Mouse (Mus musculus) WW6 (cell line): ENCODE results near the gene Fcer2a.
A peak's percentile ranks its signal among the peaks of the same experiment; 100 is the strongest.

Source experiments
- DNase-seq: peaks from one replicate; pipeline ENCODE4 v3.0.0-alpha.2; 2013; ENCODE audit warnings: low read depth, low spot score

Gene Fcer2a

GRCm38 (mm10) chr8:3676131-3676992 is 17.6 kb downstream of the Fcer2a start, which contains the start of gene Trappc5:
Trappc5 (plus strand) TSS chr8:3676299.
- peak; percentile 87 for DNase-seq

GRCm38 (mm10) chr8:3674671-3675070 is 19.3 kb downstream of the Fcer2a start:
- no peak for DNase-seq

- peak; percentile 83 for DNase-seq
These were observed 21.9 kb downstream of the Fcer2a start, which contains the start of gene Fcor for GRCm38 (mm10) chr8:3671980-3672491. Fcor (minus strand) TSS chr8:3672362.

- no peak for DNase-seq
These were observed 23.6 kb downstream of the Fcer2a start for GRCm38 (mm10) chr8:3670388-3670787.

- no peak for DNase-seq
These were observed 28.5 kb downstream of the Fcer2a start, which contains the start of gene Mcemp1 for GRCm38 (mm10) chr8:3665507-3665906. Mcemp1 (plus strand) TSS chr8:3665754.

- no peak for DNase-seq
These were observed 29.6 kb downstream of the Fcer2a start for GRCm38 (mm10) chr8:3664405-3664804.

- no peak for DNase-seq
These were observed 33.1 kb downstream of the Fcer2a start for GRCm38 (mm10) chr8:3660889-3661288.

GRCm38 (mm10) chr8:3656725-3657381 is 37.1 kb downstream of the Fcer2a start:
- no peak for DNase-seq

GRCm38 (mm10) chr8:3655526-3655925 is 38.4 kb downstream of the Fcer2a start, which contains the start of gene Retn:
Retn (plus strand) TSS chr8:3655770.
- no peak for DNase-seq

GRCm38 (mm10) chr8:3654726-3655508 is 39.1 kb downstream of the Fcer2a start:
- no peak for DNase-seq

GRCm38 (mm10) chr8:3652845-3653244 is 41.1 kb downstream of the Fcer2a start:
- no peak for DNase-seq

GRCm38 (mm10) chr8:3648990-3649389 is 45.0 kb downstream of the Fcer2a start:
- no peak for DNase-seq

GRCm38 (mm10) chr8:3648268-3648667 is 45.7 kb downstream of the Fcer2a start:
- no peak for DNase-seq

GRCm38 (mm10) chr8:3647561-3647960 is 46.4 kb downstream of the Fcer2a start:
- no peak for DNase-seq

- DNase-seq, result no peak
These were observed 47.0 kb downstream of the Fcer2a start for GRCm38 (mm10) chr8:3646824-3647531.

- DNase-seq, result no peak
These were observed 48.2 kb downstream of the Fcer2a start for GRCm38 (mm10) chr8:3645804-3646203.
